Mouse (Mus musculus) left cerebral cortex, adult 9 months (tissue): ENCODE measurements around the gene Prr23a3.

Source experiments
- DNase-seq, 2 experiments: peaks; one replicate each; pipeline ENCODE4 v3.0.0; 2022; ENCODE audit warnings: low spot score in 2 of 2

Prr23a3 gene

GRCm38 (mm10) chr9:98864571-98864970, at the start of gene Prr23a3:
Gene Prr23a3, plus strand, starts transcription at chr9:98864767.
- DNase-seq: no peak

GRCm38 (mm10) chr9:98816066-98816465, 48.5 kb upstream of the Prr23a3 start:
- no peak for DNase-seq

GRCm38 (mm10) chr9:98817592-98817991, 47.0 kb upstream of the Prr23a3 start:
- DNase-seq: no peak

- no peak for DNase-seq
Observed at GRCm38 (mm10) chr9:98818971-98819370, 45.6 kb upstream of the Prr23a3 start.

GRCm38 (mm10) chr9:98819481-98819880, 45.1 kb upstream of the Prr23a3 start:
- no peak for DNase-seq

- DNase-seq: no peak
Observed at GRCm38 (mm10) chr9:98820461-98820860, 44.1 kb upstream of the Prr23a3 start.

GRCm38 (mm10) chr9:98821067-98821466, 43.5 kb upstream of the Prr23a3 start:
- DNase-seq: no peak

- DNase-seq: no peak
Observed at GRCm38 (mm10) chr9:98823805-98824204, 40.8 kb upstream of the Prr23a3 start.

GRCm38 (mm10) chr9:98829508-98829907, 35.1 kb upstream of the Prr23a3 start:
- no peak for DNase-seq

GRCm38 (mm10) chr9:98837537-98838074, 27.0 kb upstream of the Prr23a3 start:
- DNase-seq: no peak

GRCm38 (mm10) chr9:98842117-98842516, 22.4 kb upstream of the Prr23a3 start, which contains the start of gene Prr23a1:
Gene Prr23a1, plus strand, starts transcription at chr9:98842503.
- DNase-seq: no peak

- DNase-seq: no peak
Observed at GRCm38 (mm10) chr9:98856210-98856609, 8.4 kb upstream of the Prr23a3 start, which contains the start of gene Prr23a2. Gene Prr23a2, plus strand, starts transcription at chr9:98856494.

- no peak for DNase-seq
Observed at GRCm38 (mm10) chr9:98863463-98863862, 1.1 kb upstream of the Prr23a3 start.

- no peak for DNase-seq
Observed at GRCm38 (mm10) chr9:98901486-98901885, 36.9 kb downstream of the Prr23a3 start.

GRCm38 (mm10) chr9:98902819-98903218, 38.3 kb downstream of the Prr23a3 start, which contains the start of gene 7420426K07Rik:
Gene 7420426K07Rik, plus strand, starts transcription at chr9:98903119.
- DNase-seq: no peak
